In the genomic region with DNA sequence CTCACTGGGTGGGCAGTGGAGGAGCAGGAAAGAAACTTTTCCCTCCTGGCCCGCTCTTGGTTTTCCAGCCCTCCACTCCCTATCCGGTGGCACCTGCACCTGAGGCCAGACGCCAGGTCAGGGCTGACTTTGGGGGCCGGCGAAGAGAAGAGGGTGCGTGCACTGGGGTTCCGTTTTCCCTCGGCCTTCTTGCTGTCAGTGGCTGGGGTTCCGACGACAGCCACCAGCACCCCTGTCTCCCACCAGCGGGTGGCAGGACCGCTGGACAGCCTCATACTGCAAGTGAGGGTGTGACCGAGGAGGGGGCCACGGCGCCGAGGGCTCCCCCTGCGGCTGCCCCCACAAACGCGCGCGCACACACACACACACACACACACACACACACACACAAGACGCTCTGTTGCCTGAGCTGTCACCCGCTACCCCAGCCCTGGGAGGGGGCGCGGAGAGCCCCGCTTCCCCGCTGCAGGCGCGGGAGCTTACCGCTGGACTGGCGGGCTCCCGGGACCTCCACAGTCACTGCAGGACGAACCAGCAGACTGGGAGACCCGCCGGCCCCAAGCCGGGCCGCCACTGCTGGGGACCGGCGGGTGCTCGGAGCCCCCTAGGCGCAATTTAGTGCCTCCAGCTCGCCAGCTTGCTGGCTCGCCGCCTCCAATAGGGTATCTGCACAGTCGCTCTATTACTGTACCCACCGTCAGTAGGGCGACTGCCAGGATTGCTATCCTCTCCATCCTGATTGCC, we compare ENCODE assay signal across 8 mouse cellular contexts. TPM values are rescaled to one million over a fixed set of nuclear protein-coding genes. Genes with fewer than 3 reads are reported as not detected.
DNase-seq lines count a peak whose midpoint lies in the region; ATAC-seq and TF ChIP-seq lines count a peak whose summit lies in the region.

A gene (plus strand): TSS at position 32 of the 744 bp plus-strand sequence.

- H3K4me1 ChIP-seq in cortical plate, adult 2 months (ENCODE audit: control insufficient read depth, insufficient read depth, low read length) = no peaks in the 10 kb centered on the region; the same call in 1 of the 2 replicates
- H3K4me1 ChIP-seq in intestine, embryonic 16.5 days (ENCODE audit: control insufficient read depth, insufficient read depth, low read length) = peaks cover 20% of the 10 kb centered on the region
- H3K4me1 ChIP-seq in limb, embryonic 14.5 days (ENCODE audit: control insufficient read depth, insufficient read depth, low read length) = no peaks in the 10 kb centered on the region
- peaks cover 13% of the 10 kb centered on the region for H3K4me1 ChIP-seq in midbrain, embryonic 16.5 days (ENCODE audit: control insufficient read depth, insufficient read depth, low read length)

- no peak for TF ChIP-seq POLR2A in cortical plate, adult 2 months (IDR thresholded peaks at IDR 0.05; ENCODE audit: extremely low read depth, insufficient read depth, low read length)
- no peak for TF ChIP-seq POLR2A in limb, embryonic 14.5 days (IDR thresholded peaks at IDR 0.05; ENCODE audit: borderline replicate concordance, extremely low read depth, insufficient read depth, insufficient read length)

- no peak for TF ChIP-seq CTCF in cortical plate, adult 2 months (IDR thresholded peaks at IDR 0.05; ENCODE audit: extremely low read depth, insufficient read depth, low read length)

- peak within 1 kb of the TSS; percentile 99 for H3K4me2 ChIP-seq in intestine, embryonic 16.5 days (ENCODE audit: low read depth, low read length)
- peak within 1 kb of the TSS; percentile 99 for H3K4me2 ChIP-seq in limb, embryonic 14.5 days (replicated peaks; ENCODE audit: low read depth, low read length, severe bottlenecking)
- H3K4me2 ChIP-seq in midbrain, embryonic 16.5 days (ENCODE audit: low read length) = peak within 1 kb of the TSS; percentile 100

- DNase-seq in spleen, adult 18-20 months = peak; percentile 15 to 40
- DNase-seq in spleen, adult 12 weeks (ENCODE audit: low spot score) = no peak
- DNase-seq in limb, embryonic 14.5 days (ENCODE audit: low spot score) = peak; percentile 14
- DNase-seq in testis, postnatal 10 days (ENCODE audit: low spot score) = peak; percentile 48

- peak within 1 kb of the TSS; percentile 77 for H3K9ac ChIP-seq in intestine, embryonic 16.5 days (ENCODE audit: low read depth, low read length)
- H3K9ac ChIP-seq in limb, embryonic 14.5 days (ENCODE audit: low read depth, low read length, severe bottlenecking) = peak within 1 kb of the TSS; percentile 57
- peak within 1 kb of the TSS; percentile 72 for H3K9ac ChIP-seq in midbrain, embryonic 16.5 days (ENCODE audit: low read depth, low read length)

- H3K36me3 ChIP-seq in intestine, embryonic 16.5 days (ENCODE audit: control insufficient read depth, insufficient read depth, low read length) = no peaks in the 10 kb centered on the region
- H3K36me3 ChIP-seq in limb, embryonic 14.5 days (ENCODE audit: control insufficient read depth, insufficient read depth, low read length) = no peaks in the 10 kb centered on the region
- H3K36me3 ChIP-seq in midbrain, embryonic 16.5 days (ENCODE audit: control insufficient read depth, insufficient read depth, low read length) = no peaks in the 10 kb centered on the region

- H3K27me3 ChIP-seq in intestine, embryonic 16.5 days (replicated peaks; ENCODE audit: control insufficient read depth, insufficient read depth, low read length) = peaks cover 7% of the 10 kb centered on the region; the same call in 1 of the 2 replicates
- H3K27me3 ChIP-seq in limb, embryonic 14.5 days (ENCODE audit: control insufficient read depth, insufficient read depth, low read length) = peaks cover 53% of the 10 kb centered on the region
- H3K27me3 ChIP-seq in midbrain, embryonic 16.5 days (ENCODE audit: control insufficient read depth, insufficient read depth, low read depth, low read length) = peaks cover 3% of the 10 kb centered on the region

- H3K4me3 ChIP-seq in cortical plate, adult 2 months (ENCODE audit: insufficient read depth, low read length) = peak within 1 kb of the TSS; percentile 86
- peak within 1 kb of the TSS; percentile 75 for H3K4me3 ChIP-seq in intestine, embryonic 16.5 days (ENCODE audit: low read length)
- H3K4me3 ChIP-seq in limb, embryonic 14.5 days (replicated peaks; ENCODE audit: low read length) = peak within 1 kb of the TSS; percentile 63
- peak within 1 kb of the TSS; percentile 84 for H3K4me3 ChIP-seq in midbrain, embryonic 16.5 days (ENCODE audit: low read depth, low read length)

- H3K9me3 ChIP-seq in intestine, embryonic 16.5 days (ENCODE audit: control insufficient read depth, low read length) = no peaks in the 10 kb centered on the region
- no peaks in the 10 kb centered on the region for H3K9me3 ChIP-seq in limb, embryonic 14.5 days (ENCODE audit: control insufficient read depth, low read length)
- H3K9me3 ChIP-seq in midbrain, embryonic 16.5 days (replicated peaks; ENCODE audit: control insufficient read depth, low read length, poor library complexity, severe bottlenecking) = no peaks in the 10 kb centered on the region

- under 1% methylated on average over 46 of the region's 47 CpGs for WGBS in intestine, embryonic 16.5 days
- under 1% methylated on average over 18 of the region's 47 CpGs for WGBS in limb, embryonic 14.5 days
- under 1% methylated on average over 39 of the region's 47 CpGs for WGBS in midbrain, embryonic 16.5 days

- peak; percentile 31 for ATAC-seq in granulocyte monocyte progenitor cell, adult 5-6 weeks (replicated peaks; ENCODE audit: poor library complexity, severe bottlenecking)
- no peak for ATAC-seq in intestine, embryonic 16.5 days
- no peak for ATAC-seq in limb, embryonic 14.5 days (ENCODE audit: low FRiP score, low read depth)
- peak; percentile 21 for ATAC-seq in midbrain, embryonic 16.5 days

- H3K27ac ChIP-seq in cortical plate, adult 2 months (ENCODE audit: insufficient read depth, low read length) = peak within 1 kb of the TSS; percentile 87
- H3K27ac ChIP-seq in intestine, embryonic 16.5 days (ENCODE audit: low read length) = no peak within 1 kb of the TSS
- H3K27ac ChIP-seq in limb, embryonic 14.5 days (replicated peaks; ENCODE audit: low read depth, low read length) = no peak within 1 kb of the TSS
- H3K27ac ChIP-seq in midbrain, embryonic 16.5 days (ENCODE audit: low read length) = 0 out of 2 replicates have a peak within 1 kb of the TSS, but pooled peaks have one; percentile 17

RNA-seq across cellular contexts. Expression of the gene that starts here (rescaled TPM):
- 13.0 and 17.3 TPM in 2 replicates for polyA plus RNA-seq in cortical plate, adult 2 months (2012; rRNA removed)
- total RNA-seq in granulocyte monocyte progenitor cell, adult 5-6 weeks (2014; fragmentation: Nextera tagmentation) = 0.11 TPM in 1 of 2 replicates, not detected in the other
- 0.04 and 0.05 TPM in 2 replicates for total RNA-seq in granulocyte monocyte progenitor cell, adult 5-6 weeks (2017)
- 4.0 and 4.4 TPM in 2 replicates for polyA plus RNA-seq in intestine, embryonic 16.5 days (2015; fragmentation: Nextera tagmentation; extraction: Ambion mirVana)
- polyA plus RNA-seq in limb, embryonic 14.5 days (2012; rRNA removed) = 2.1 and 2.5 TPM in 2 replicates
- 6.1 and 8.3 TPM in 2 replicates for polyA plus RNA-seq in limb, embryonic 14.5 days (2014; fragmentation: Nextera tagmentation; extraction: Ambion mirVana)
- 2.4 and 3.0 TPM in 2 replicates for polyA plus RNA-seq in midbrain, embryonic 16.5 days (2015; fragmentation: Nextera tagmentation; extraction: Ambion mirVana)

Comparison
In these comparisons a context has a peak if more than half of its experiments do, and no peak if none do; other contexts are left out.
1. Peak in ATAC-seq in granulocyte monocyte progenitor cell, adult 5-6 weeks; RNA of the gene not detected or under 1 TPM.
2. H3K27ac ChIP-seq: peak in cortical plate, adult 2 months (single experiment) and midbrain, embryonic 16.5 days (single experiment); none in intestine, embryonic 16.5 days (single experiment) and limb, embryonic 14.5 days (single experiment).
3. Peak in every context shown above with its lines, with median percentiles within 50 percentile points of each other: H3K4me3 ChIP-seq, H3K4me2 ChIP-seq and H3K9ac ChIP-seq.